Mouse (Mus musculus) lung, postnatal 0 days (tissue): ENCODE measurements around the gene Dpysl5. TPM values are rescaled to one million over a fixed set of nuclear protein-coding genes. Genes with fewer than 3 reads are reported as not detected.

ENCODE experiments used
- ATAC-seq: fragments of 200-750 bp; cut with Nextera tagmentation; 2 replicates; pipeline ENCODE4 v1.8.0; 2017; ENCODE audit warnings: moderate library complexity
- DNase-seq: peaks from one replicate; pipeline ENCODE4 v3.0.0-alpha.2; 2016; ENCODE audit warnings: low spot score
- H3K27ac ChIP-seq: fragments of 300-500 bp; sonication (generic); 2 replicates; pipeline ENCODE4 v1.5.1; 2014; ENCODE audit warnings: antibody characterized with exemption, mild to moderate bottlenecking, low read length, mixed read lengths
- H3K27me3 ChIP-seq: fragments of 300-500 bp; sonication (generic); replicated peaks from 2 replicates; pipeline ENCODE4 v1.6.1; 2014; ENCODE audit warnings: low read length, mixed read lengths; ENCODE audit not compliant: insufficient read depth
- H3K36me3 ChIP-seq: fragments of 300-500 bp; sonication (generic); 2 replicates; pipeline ENCODE4 v1.6.1; 2014; ENCODE audit warnings: low read length, mixed read lengths; ENCODE audit not compliant: insufficient read depth
- H3K4me1 ChIP-seq: fragments of 300-500 bp; sonication (generic); 2 replicates; pipeline ENCODE4 v1.6.1; 2014; ENCODE audit warnings: antibody characterized with exemption, low read depth, low read length, mixed read lengths; ENCODE audit not compliant: insufficient read depth
- H3K4me2 ChIP-seq: fragments of 300-500 bp; sonication (generic); replicated peaks from 2 replicates; pipeline ENCODE4 v1.6.1; 2014; ENCODE audit warnings: low read depth, mild to moderate bottlenecking, low read length, moderate library complexity, mixed read lengths
- H3K4me3 ChIP-seq: fragments of 300-500 bp; sonication (generic); 2 replicates; pipeline ENCODE4 v1.5.1; 2014; ENCODE audit warnings: low read depth, low read length
- H3K9ac ChIP-seq: fragments of 300-500 bp; sonication (generic); replicated peaks from 2 replicates; pipeline ENCODE4 v1.6.1; 2014; ENCODE audit warnings: low read depth, mild to moderate bottlenecking
- H3K9me3 ChIP-seq: fragments of 300-500 bp; sonication (generic); 2 replicates; pipeline ENCODE4 v1.6.1; 2016; ENCODE audit warnings: low read length, mixed read lengths
- CTCF ChIP-seq: IDR thresholded peaks from 2 replicates; pipeline ENCODE4 v1.5.1; 2016; ENCODE audit warnings: antibody characterized with exemption, mild to moderate bottlenecking
- EP300 ChIP-seq: IDR thresholded peaks from 2 replicates; pipeline ENCODE4 v1.6.1; 2016; ENCODE audit warnings: antibody characterized with exemption, mild to moderate bottlenecking, control low read depth
- WGBS: fragments of 180-500 bp; shearing (Covaris S2); extraction: QIAGEN DNeasy Blood & Tissue Kit; methylation state at CpG from one replicate; pipeline ENCODE4 v1.1.7; 2014; 5-methylcytosine and 5-hydroxymethylcytosine counted together
- polyA plus RNA-seq: library from polyadenylated mRNA; unstranded; fragments of >200 nt; fragmentation: Nextera tagmentation; extraction: Ambion mirVana; gene quantifications from 2 replicates; pipeline ENCODE4 v1.2.1, GENCODE M21; 2015

Dpysl5 gene
- polyA plus RNA-seq, 1 experiment from 2014 or later: 1.6 TPM

DNA sequence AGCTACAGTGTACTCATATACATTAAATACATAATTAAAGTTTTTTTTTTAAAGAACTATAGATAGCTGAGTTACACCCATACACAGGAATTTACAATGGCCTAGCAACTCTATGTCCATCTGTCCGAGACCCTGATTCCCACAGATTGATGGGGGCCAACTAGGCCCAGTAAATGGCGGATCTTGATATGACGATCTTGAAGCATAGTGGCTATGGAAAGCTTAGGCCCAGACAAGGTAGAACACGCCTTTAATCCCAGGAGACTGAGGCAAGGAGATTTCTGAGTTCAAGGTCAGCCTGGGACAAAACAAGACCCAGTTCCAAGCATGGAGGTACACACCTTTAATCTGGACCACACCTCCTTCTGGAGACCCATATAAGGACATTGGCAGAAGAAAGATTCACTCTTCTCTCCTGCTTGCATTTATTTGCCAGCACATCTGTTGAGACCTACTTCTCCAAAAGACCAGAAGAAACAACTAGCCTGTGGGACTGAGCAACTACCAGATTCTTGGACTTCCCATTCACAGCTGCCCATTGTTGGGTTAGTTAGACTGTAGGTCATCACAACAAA is 32.6 kb upstream of the Dpysl5 start:
- Histone ChIP-seq H3K9me3 (no peaks in the 10 kb centered on the region), H3K9ac (no peak overlapping the region), H3K4me3 (no peak overlapping the region), H3K4me1 (no peaks in the 10 kb centered on the region), H3K4me2 (no peak overlapping the region), H3K36me3 (0 out of 2 replicates have a peak, but pooled peaks cover 3% of the 10 kb centered on the region), H3K27ac (no peak overlapping the region), H3K27me3 (no peaks in the 10 kb centered on the region)
- 94% methylated on average over 4 of the region's 4 CpGs for WGBS
- TF ChIP-seq EP300: no peak
- ATAC-seq: no peak
- no peak for DNase-seq

DNA sequence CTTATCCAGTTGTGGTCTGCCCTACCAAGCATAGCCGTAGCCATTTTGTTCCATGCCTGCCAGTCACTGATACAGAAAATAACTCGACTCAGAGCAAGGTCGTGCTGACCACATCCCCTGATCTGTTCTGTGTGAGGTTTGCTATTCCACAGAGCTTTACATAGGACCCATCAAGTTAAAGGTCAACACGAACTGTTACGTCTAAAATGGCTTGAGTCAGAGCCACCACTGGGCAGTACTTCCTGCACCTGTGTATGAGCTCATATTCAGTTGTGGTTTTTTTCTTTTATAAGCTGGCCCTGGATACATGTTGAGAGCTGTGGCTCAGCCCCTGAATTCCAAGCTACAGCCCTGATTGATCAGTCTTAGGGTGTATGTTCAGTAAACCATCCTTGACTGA is 31.8 kb upstream of the Dpysl5 start:
- TF ChIP-seq CTCF (no peak), EP300 (no peak)
- ATAC-seq (no peak), DNase-seq (no peak)
- Histone ChIP-seq H3K4me2 (no peak overlapping the region), H3K9ac (no peak overlapping the region), H3K4me3 (no peak overlapping the region), H3K36me3 (0 out of 2 replicates have a peak, but pooled peaks cover 3% of the 10 kb centered on the region), H3K27ac (no peak overlapping the region), H3K9me3 (no peaks in the 10 kb centered on the region), H3K4me1 (no peaks in the 10 kb centered on the region), H3K27me3 (no peaks in the 10 kb centered on the region)
- 70% methylated on average over 5 of the region's 5 CpGs for WGBS

DNA sequence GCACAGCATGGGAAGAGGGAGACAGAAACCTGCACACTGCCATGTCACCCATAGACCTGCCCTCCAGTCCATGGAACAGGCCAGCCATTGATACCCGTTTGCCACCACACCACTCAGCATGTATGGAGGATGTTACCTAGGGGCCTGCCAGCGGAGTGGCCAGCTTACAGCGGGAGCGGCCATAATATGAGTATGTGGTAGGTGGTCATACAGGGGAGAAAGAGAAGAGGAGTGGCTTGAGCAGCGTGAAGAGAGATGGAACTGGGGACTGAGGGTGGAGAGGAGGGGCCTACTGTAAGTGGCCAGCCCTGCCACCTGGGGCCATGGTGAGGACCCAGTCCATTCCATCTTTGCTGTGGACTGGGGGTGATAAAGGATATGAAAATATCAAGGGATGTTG is 29.4 kb upstream of the Dpysl5 start:
- Histone ChIP-seq H3K9ac (no peak overlapping the region), H3K36me3 (no peaks in the 10 kb centered on the region), H3K4me2 (no peak overlapping the region), H3K9me3 (no peaks in the 10 kb centered on the region), H3K27me3 (no peaks in the 10 kb centered on the region), H3K4me3 (no peak overlapping the region), H3K27ac (no peak overlapping the region), H3K4me1 (no peaks in the 10 kb centered on the region)
- ATAC-seq (no peak), DNase-seq (no peak)
- 83% methylated on average over 5 of the region's 5 CpGs for WGBS
- TF ChIP-seq CTCF: no peak
- no peak for TF ChIP-seq EP300

DNA sequence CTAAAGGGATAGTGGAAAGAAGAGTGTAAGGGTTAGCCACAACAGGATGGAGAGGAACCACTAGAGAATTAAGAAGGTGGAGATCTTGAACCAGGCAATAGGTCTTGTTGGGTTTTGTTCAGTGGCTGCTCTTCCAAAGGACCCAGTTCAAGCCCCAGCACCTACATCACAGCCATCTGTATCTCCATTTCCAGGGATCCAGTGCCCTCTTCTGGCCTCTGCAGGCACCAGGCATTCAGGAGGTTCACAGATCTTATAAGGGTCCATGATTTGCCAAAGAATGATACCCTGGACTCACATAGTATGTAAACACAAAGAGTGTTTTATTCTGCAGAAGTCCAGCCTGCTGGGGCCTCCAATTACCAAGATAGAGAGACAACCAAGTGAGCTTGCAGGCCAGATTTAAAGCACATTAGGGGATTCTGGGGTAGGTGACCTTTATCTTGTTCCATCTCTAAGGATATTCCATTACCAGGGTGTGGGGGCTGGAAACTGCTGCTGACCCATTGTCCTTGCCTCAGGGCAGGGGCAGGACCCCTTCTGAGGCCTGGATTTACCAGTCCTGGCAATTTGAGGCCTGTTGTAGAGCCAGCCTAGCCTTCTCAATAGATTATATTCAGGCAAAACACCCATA is 28.3 kb upstream of the Dpysl5 start:
- DNase-seq (no peak), ATAC-seq (no peak)
- TF ChIP-seq EP300 (no peak), CTCF (peak; percentile 47)
- Histone ChIP-seq H3K4me2 (no peak overlapping the region), H3K9ac (no peak overlapping the region), H3K4me3 (no peak overlapping the region), H3K27ac (no peak overlapping the region), H3K36me3 (no peaks in the 10 kb centered on the region), H3K9me3 (no peaks in the 10 kb centered on the region), H3K27me3 (no peaks in the 10 kb centered on the region), H3K4me1 (no peaks in the 10 kb centered on the region)

DNA sequence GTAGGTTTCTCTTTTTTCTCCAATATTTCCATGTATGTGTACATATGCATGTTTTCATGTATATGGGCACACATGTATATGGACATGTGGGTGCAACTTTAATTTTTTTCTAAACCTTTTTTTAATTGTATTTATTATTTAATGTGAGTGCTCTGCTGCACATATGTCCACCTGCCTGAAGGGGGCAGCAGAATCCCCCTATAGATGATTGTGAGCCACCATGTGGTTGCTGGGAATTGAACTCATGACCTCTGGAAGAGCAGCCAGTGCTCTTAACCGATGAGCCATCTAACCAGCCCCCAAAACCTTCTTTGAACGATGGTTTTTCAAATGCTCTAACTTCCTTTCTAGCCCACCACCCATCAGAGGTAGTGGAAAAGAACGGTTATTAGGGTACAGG is 27.4 kb upstream of the Dpysl5 start:
- TF ChIP-seq EP300 (no peak), CTCF (peak; percentile 43)
- Histone ChIP-seq H3K27ac (no peak overlapping the region), H3K9me3 (no peaks in the 10 kb centered on the region), H3K27me3 (no peaks in the 10 kb centered on the region), H3K4me2 (no peak overlapping the region), H3K4me1 (no peaks in the 10 kb centered on the region), H3K9ac (no peak overlapping the region), H3K36me3 (no peaks in the 10 kb centered on the region), H3K4me3 (no peak overlapping the region)
- ATAC-seq: no peak
- 72% methylated on average over 3 of the region's 3 CpGs for WGBS
- DNase-seq: no peak

DNA sequence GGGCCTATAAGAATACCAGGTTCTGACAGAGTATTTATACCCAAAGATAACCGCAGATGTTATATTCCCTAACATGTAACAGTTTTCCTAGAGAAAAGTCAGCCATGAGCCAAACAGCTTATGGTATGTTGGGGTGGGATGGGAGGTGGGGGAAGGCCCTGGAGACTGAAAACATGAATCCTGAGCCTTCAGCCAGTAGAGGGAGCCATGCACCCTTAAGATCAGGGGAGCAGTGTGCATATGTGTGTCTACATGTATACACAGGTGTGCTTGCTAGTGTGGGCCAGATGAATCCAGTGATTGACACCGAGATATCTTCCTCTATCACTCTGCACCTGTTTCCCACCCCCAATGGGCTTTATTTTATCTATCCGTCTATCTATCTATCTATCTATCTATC is 24.6 kb upstream of the Dpysl5 start:
- H3K36me3 ChIP-seq: no peaks in the 10 kb centered on the region
- TF ChIP-seq CTCF (peak; percentile 67), EP300 (no peak)
- WGBS: 53% methylated on average over 3 of the region's 3 CpGs
- no peaks in the 10 kb centered on the region for H3K4me1 ChIP-seq
- no peak overlapping the region for H3K4me3 ChIP-seq
- H3K4me2 ChIP-seq: no peak overlapping the region
- no peak overlapping the region for H3K9ac ChIP-seq
- no peaks in the 10 kb centered on the region for H3K27me3 ChIP-seq
- no peaks in the 10 kb centered on the region for H3K9me3 ChIP-seq
- DNase-seq (peak; percentile 24), ATAC-seq (no peak)
- no peak overlapping the region for H3K27ac ChIP-seq
